Mouse (Mus musculus): ENCODE data around the gene Lrrc57. TPM values are rescaled to one million over a fixed set of nuclear protein-coding genes. Genes with fewer than 3 reads are reported as not detected.

Gene Lrrc57
- total RNA-seq, 2 experiments from 2014 or later, result 10.7 to 11.3 TPM

Other genes starting within 250 kb of the Lrrc57 start
- 10 to 100 TPM; 30.7 to 31.5 TPM for gene Ganc, start 205.6 kb downstream of the Lrrc57 start, total RNA-seq (2021)
- gene Tmem87a, start 205.4 kb downstream of the Lrrc57 start, total RNA-seq (2021), result 10 to 100 TPM; 27.9 to 34.9 TPM
- 100 to 1,000 TPM; 106 to 129 TPM for gene Capn3, start 153.5 kb downstream of the Lrrc57 start, total RNA-seq (2021)
- gene Zfp106, start 45.7 kb downstream of the Lrrc57 start, total RNA-seq (2021), result 100 to 1,000 TPM; 511 to 553 TPM
- gene Snap23, start 41.8 kb downstream of the Lrrc57 start, total RNA-seq (2021), result 10 to 100 TPM; 45.3 to 47.1 TPM
- 1 to 10 TPM; 6.4 to 6.5 TPM for gene Haus2, start 137 bp downstream of the Lrrc57 start, total RNA-seq (2021)
- 1 to 10 TPM; 3.8 to 4.9 TPM for gene Stard9, start 19.6 kb upstream of the Lrrc57 start, total RNA-seq (2021)
- 1 to 10 TPM; 4.5 to 5.6 TPM for gene Cdan1, start 240.6 kb upstream of the Lrrc57 start, total RNA-seq (2021)
- 1 to 10 TPM; 7.4 to 7.7 TPM for gene Ttbk2, start 241.1 kb upstream of the Lrrc57 start, total RNA-seq (2021)